Mouse (Mus musculus): Measurements from ENCODE around the gene Limd2. TPM values are rescaled to one million over a fixed set of nuclear protein-coding genes. Genes with fewer than 3 reads are reported as not detected.

The Limd2 gene
- total RNA-seq, 2 experiments from 2014 or later, result 13.2 to 18.1 TPM

GRCm38 (mm10) chr11:106125827-106126226 lies 34.8 kb downstream of the Limd2 start:
- no peak for DNase-seq

- no peak for DNase-seq
These were observed 35.9 kb downstream of the Limd2 start for GRCm38 (mm10) chr11:106124784-106125183.

GRCm38 (mm10) chr11:106122736-106123135 lies 37.9 kb downstream of the Limd2 start:
- no peak for DNase-seq

GRCm38 (mm10) chr11:106122221-106122620 lies 38.4 kb downstream of the Limd2 start:
- no peak for DNase-seq

DNA sequence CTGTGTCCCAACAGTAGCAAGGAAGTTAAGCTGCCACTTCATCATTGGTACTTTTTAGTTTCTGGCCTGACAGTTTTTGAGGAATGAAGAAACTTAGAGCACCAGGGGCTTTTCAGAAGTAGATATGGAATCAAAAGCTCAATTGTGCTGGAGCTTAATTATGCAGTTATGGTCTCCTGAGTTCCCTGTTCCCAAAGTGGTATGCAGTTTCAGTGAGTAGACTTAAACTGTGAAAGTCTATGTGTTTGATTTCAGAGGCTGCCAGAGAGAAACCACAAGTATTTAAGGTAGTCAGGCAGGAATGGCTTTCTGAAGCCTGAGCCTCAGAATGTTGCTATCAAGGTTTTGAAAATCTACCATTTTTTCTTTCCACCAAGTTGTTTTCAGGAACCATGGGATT lies 49.0 kb downstream of the Limd2 start:
- no peak for DNase-seq

Other genes with a start within 250 kb of the Limd2 start
- 1 to 10 TPM; 5.8 to 6.6 TPM for gene Cyb561, start 207.5 kb downstream of the Limd2 start, total RNA-seq (2021)
- 10 to 100 TPM; 40.0 to 40.5 TPM for gene Ace, start 192.9 kb downstream of the Limd2 start, total RNA-seq (2021)
- gene Ace3, start 166.2 kb downstream of the Limd2 start, total RNA-seq (2021), result not detected
- gene Kcnh6, start 152.7 kb downstream of the Limd2 start, total RNA-seq (2021), result not detected
- 10 to 100 TPM; 39.2 to 40.9 TPM for gene Dcaf7, start 124.0 kb downstream of the Limd2 start, total RNA-seq (2021)
- 10 to 100 TPM; 25.3 to 31.4 TPM for gene Taco1, start 94.8 kb downstream of the Limd2 start, total RNA-seq (2021)
- gene Map3k3, start 76.2 kb downstream of the Limd2 start, total RNA-seq (2021), result 10 to 100 TPM; 26.5 to 33.3 TPM
- not detected for gene Gm10840, start within 50 bp of the Limd2 start, total RNA-seq (2021)
- 10 to 100 TPM; 21.5 to 22.8 TPM for gene Strada, start 41.3 kb upstream of the Limd2 start, total RNA-seq (2021)
- 10 to 100 TPM; 73.6 to 75.8 TPM for gene Ccdc47, start 55.5 kb upstream of the Limd2 start, total RNA-seq (2021)
- gene Ddx42, start 56.1 kb upstream of the Limd2 start, total RNA-seq (2021), result 10 to 100 TPM; 30.1 to 35.8 TPM
- gene Ftsj3, start 95.2 kb upstream of the Limd2 start, total RNA-seq (2021), result 10 to 100 TPM; 27.4 to 32.8 TPM
- gene Psmc5, start 95.3 kb upstream of the Limd2 start, total RNA-seq (2021), result 100 to 1,000 TPM; 134 to 152 TPM
- gene Smarcd2, start 112.1 kb upstream of the Limd2 start, total RNA-seq (2021), result 10 to 100 TPM; 23.6 to 27.3 TPM
- under 1 TPM; 0.09 to 0.21 TPM for gene Tcam1, start 115.8 kb upstream of the Limd2 start, total RNA-seq (2021)
- not detected for gene Gh, start 141.0 kb upstream of the Limd2 start, total RNA-seq (2021)
- 1 to 10 TPM in 1 of 2 experiments, under 1 TPM in 1; 0.80 to 2.8 TPM for gene Cd79b, start 153.9 kb upstream of the Limd2 start, total RNA-seq (2021)
- 100 to 1,000 TPM; 137 to 145 TPM for gene Scn4a, start 192.4 kb upstream of the Limd2 start, total RNA-seq (2021)
- 10 to 100 TPM; 11.4 to 11.5 TPM for gene Prr29, start 204.6 kb upstream of the Limd2 start, total RNA-seq (2021)
- 10 to 100 TPM; 13.3 to 18.6 TPM for gene Icam2, start 227.2 kb upstream of the Limd2 start, total RNA-seq (2021)